Mouse (Mus musculus) hindbrain, embryonic 12.5 days (tissue): ENCODE results near the gene Lsm4. TPM values are rescaled to one million over a fixed set of nuclear protein-coding genes. Genes with fewer than 3 reads are reported as not detected.

Experiments
- ATAC-seq: fragments of 200-750 bp; cut with Nextera tagmentation; 2 replicates; pipeline ENCODE4 v1.8.0; 2017; ENCODE audit warnings: moderate TSS enrichment; ENCODE audit not compliant: low FRiP score
- H3K27ac ChIP-seq: fragments of 300-500 bp; sonication (generic); 2 replicates; pipeline ENCODE4 v1.5.1; 2016; ENCODE audit warnings: mild to moderate bottlenecking
- H3K27me3 ChIP-seq: fragments of 300-500 bp; sonication (generic); 2 replicates; pipeline ENCODE4 v1.6.1; 2016; ENCODE audit warnings: mild to moderate bottlenecking
- H3K36me3 ChIP-seq: fragments of 300-500 bp; sonication (generic); 2 replicates; pipeline ENCODE4 v1.6.1; 2016; ENCODE audit warnings: mild to moderate bottlenecking
- H3K4me1 ChIP-seq: fragments of 300-500 bp; sonication (generic); 2 replicates; pipeline ENCODE4 v1.6.1; 2016
- H3K4me2 ChIP-seq: fragments of 300-500 bp; sonication (generic); replicated peaks from 2 replicates; pipeline ENCODE4 v1.6.1; 2016; ENCODE audit warnings: mild to moderate bottlenecking
- H3K4me3 ChIP-seq: fragments of 300-500 bp; sonication (generic); 2 replicates; pipeline ENCODE4 v1.5.1; 2016; ENCODE audit warnings: mild to moderate bottlenecking
- H3K9ac ChIP-seq: fragments of 300-500 bp; sonication (generic); 2 replicates; pipeline ENCODE4 v1.6.1; 2016; ENCODE audit warnings: mild to moderate bottlenecking, moderate library complexity
- H3K9me3 ChIP-seq: fragments of 300-500 bp; sonication (generic); replicated peaks from 2 replicates; pipeline ENCODE4 v1.6.1; 2016; ENCODE audit warnings: mild to moderate bottlenecking
- WGBS: fragments of 180-500 bp; shearing (Covaris S2); methylation state at CpG from one replicate; pipeline ENCODE4 v1.1.7; 2016; 5-methylcytosine and 5-hydroxymethylcytosine counted together
- polyA plus RNA-seq: library from polyadenylated mRNA; unstranded; fragments of >200 nt; fragmentation: Nextera tagmentation; extraction: Ambion mirVana; gene quantifications from 2 replicates; pipeline ENCODE4 v1.2.1, GENCODE M21; 2016

Gene Lsm4
- polyA plus RNA-seq, 1 experiment from 2014 or later: 227 TPM

DNA sequence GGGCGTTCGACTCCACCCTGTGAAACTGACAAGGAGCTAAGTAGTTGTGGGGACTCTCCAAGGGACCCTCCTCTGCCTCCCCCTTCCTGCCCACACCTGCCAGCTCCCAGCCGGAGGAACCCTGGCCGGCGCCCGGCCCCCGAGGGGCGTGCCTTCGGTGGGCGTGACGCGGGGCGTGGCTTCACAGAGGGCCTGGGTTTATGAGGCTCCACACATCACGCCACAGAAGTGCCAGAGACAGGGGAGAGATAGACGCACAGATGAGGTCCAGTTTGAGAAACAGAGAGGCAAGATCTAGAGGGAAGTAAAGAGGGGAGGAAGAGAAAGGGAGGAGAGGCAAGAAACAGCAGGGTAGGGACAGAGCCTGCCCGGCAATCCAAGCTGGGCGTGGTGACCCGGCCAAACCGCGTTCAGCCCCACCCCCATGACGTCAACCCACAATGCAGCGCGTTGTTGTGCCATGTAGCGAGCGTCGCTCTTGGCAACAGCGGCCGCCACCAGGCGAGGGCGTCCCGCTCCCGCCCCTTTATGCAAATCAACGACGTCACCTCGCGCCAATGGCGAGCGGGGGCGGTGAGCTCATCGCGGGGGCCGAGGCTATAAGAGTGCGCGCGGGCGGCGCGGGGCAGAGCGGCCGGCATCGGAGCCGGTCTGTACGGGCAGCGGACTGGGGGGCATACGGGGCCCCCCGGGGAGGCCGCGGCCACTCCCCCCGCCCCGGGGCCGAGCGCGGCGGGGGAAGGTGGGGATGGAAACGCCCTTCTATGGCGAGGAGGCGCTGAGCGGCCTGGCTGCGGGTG is 25.5 kb downstream of the Lsm4 start, which contains the start of gene Jund:
TSS of gene Jund (plus strand) at position 640 of the 800 bp plus-strand sequence.
- Histone ChIP-seq H3K4me3 (peak within 1 kb of the TSS; percentile 99), H3K9ac (peak within 1 kb of the TSS; percentile 100), H3K27ac (peak within 1 kb of the TSS; percentile 98), H3K4me2 (peak within 1 kb of the TSS; percentile 68), H3K27me3 (no peaks in the 10 kb centered on the region), H3K4me1 (peaks cover 57% of the 10 kb centered on the region), H3K9me3 (no peaks in the 10 kb centered on the region), H3K36me3 (peaks cover 11% of the 10 kb centered on the region)
- WGBS: under 1% methylated on average over 55 of the region's 69 CpGs
- ATAC-seq: peak; percentile 89

DNA sequence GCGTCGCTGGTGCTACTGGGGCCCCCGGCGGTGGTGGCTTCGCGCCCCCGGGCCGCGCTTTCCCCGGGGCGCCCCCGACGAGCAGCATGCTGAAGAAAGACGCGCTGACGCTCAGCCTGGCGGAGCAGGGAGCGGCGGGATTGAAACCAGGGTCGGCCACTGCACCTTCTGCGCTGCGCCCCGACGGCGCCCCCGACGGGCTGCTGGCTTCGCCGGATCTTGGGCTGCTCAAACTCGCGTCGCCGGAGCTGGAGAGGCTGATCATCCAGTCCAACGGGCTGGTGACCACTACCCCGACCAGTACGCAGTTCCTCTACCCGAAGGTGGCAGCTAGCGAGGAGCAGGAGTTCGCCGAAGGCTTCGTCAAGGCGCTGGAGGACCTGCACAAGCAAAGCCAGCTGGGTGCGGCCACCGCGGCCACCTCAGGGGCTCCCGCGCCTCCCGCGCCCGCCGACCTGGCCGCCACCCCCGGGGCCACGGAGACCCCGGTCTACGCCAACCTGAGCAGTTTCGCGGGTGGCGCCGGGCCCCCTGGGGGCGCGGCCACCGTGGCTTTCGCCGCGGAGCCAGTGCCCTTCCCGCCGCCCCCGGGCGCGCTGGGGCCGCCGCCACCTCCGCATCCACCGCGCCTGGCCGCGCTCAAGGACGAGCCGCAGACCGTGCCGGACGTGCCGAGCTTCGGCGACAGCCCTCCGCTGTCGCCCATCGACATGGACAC is 26.2 kb downstream of the Lsm4 start:
- no peaks in the 10 kb centered on the region for H3K9me3 ChIP-seq
- H3K4me1 ChIP-seq: peaks cover 59% of the 10 kb centered on the region
- peak overlapping the region; percentile 99 for H3K4me3 ChIP-seq
- peak overlapping the region; percentile 100 for H3K9ac ChIP-seq
- H3K4me2 ChIP-seq: peak overlapping the region; percentile 68
- H3K36me3 ChIP-seq: peaks cover 15% of the 10 kb centered on the region
- ATAC-seq: peak; percentile 20
- H3K27me3 ChIP-seq: no peaks in the 10 kb centered on the region
- peak overlapping the region; percentile 98 for H3K27ac ChIP-seq
- WGBS: under 1% methylated on average over 89 of the region's 89 CpGs

DNA sequence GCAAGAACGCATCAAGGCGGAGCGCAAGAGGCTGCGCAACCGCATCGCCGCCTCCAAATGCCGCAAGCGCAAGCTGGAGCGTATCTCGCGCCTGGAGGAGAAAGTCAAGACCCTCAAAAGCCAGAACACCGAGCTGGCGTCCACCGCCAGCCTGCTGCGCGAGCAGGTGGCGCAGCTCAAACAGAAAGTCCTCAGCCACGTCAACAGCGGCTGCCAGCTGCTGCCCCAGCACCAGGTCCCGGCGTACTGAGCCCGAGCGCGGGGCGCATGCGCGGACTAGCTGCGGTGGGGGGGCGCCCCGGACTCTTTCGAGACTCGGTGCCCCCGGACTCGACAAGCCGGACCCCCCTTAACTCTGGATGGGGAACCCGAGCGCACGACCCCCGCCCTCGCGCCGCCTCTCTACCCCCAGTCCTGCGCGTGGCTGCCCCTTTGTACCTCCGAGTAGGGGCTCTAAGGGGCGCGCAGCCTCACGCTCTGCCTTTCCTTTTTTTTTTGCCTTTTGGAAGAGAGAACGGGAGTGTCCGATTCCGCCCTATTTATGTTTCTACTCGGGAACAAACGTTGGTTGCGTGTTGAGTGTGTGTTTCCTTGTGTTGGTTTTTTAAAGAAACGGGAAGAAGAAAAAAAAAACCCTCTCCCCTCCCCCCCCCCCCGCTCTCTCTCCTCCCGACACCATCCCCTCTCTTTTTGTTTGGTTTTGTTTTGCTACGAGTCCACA is 26.9 kb downstream of the Lsm4 start:
- Histone ChIP-seq H3K4me2 (peak overlapping the region; percentile 68), H3K36me3 (peaks cover 15% of the 10 kb centered on the region), H3K9me3 (no peaks in the 10 kb centered on the region), H3K9ac (peak overlapping the region; percentile 100), H3K27me3 (no peaks in the 10 kb centered on the region), H3K4me3 (peak overlapping the region; percentile 99), H3K27ac (peak overlapping the region; percentile 98), H3K4me1 (peaks cover 59% of the 10 kb centered on the region)
- no peak for ATAC-seq
- under 1% methylated on average over 58 of the region's 59 CpGs for WGBS

DNA sequence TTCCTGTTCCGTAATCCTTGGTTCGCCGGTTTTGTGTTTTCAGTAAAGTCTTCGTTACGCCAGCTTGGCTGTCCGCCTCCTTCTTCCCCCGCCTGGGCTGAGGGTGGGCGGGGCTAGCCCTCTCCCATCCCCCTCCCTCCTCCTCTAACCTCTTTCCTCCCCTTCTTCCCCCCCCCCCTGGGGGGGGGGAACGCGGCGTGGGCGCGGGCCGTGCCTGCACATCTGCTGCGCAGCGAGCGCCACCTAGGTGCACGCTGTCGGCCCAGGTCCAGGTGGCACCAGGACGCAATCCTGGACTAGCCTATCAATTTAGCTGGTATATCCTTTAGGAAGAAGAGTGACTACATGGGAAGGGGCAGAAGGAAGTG is 27.5 kb downstream of the Lsm4 start:
- Histone ChIP-seq H3K27ac (peak overlapping the region; percentile 98), H3K9me3 (no peaks in the 10 kb centered on the region), H3K4me3 (peak overlapping the region; percentile 99), H3K9ac (peak overlapping the region; percentile 100), H3K36me3 (peaks cover 15% of the 10 kb centered on the region), H3K4me2 (peak overlapping the region; percentile 68), H3K4me1 (peaks cover 54% of the 10 kb centered on the region), H3K27me3 (no peaks in the 10 kb centered on the region)
- peak; percentile 24 for ATAC-seq
- whole genome bisulfite sequencing: under 1% methylated on average over 20 of the region's 20 CpGs

DNA sequence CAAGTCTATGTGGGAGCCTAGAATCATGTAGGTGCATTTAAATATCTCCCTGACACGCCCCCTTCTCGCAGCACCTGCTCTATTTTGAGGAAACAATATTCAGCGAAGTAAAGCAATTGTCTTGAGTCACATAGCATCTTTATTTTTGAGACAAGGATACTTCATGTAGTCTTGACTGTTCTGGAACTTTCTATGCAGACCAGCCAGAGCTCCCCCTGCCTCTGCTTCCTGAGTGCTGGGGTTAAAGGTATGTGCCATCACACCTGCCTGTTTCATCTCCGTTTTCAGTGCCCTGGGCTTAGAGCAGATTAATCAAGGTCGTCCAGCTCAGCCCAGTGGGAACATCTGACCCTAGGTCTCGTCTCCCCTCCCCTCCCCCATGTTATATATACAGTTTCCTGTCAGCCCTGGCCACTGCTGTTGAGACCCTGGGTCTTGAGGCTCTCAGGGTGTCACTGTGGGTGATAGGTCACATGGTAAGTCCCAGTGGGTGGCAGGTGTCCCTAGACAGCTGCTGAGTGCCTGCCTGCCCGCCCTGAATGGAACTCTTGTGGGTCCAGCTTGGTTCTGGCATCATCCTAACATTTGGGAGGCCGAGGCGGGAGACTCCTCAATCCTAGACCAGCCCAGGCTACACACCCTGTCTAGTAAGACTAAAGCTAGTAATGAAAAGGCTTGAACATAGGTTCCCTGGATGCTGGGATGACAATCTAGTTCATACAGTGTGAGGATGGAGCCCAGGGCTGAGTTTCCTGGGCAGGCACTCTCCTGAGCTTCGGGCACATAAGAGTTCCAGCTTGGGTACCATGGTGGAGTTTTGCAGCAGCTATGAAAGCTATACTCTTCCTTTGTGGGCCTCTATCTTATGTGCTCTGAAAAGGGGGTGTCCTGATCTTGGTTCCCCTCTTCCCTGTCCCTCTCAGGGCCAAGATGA is 28.3 kb downstream of the Lsm4 start:
- H3K4me2 ChIP-seq: peak overlapping the region; percentile 68
- H3K9me3 ChIP-seq: no peaks in the 10 kb centered on the region
- peak overlapping the region; percentile 100 for H3K9ac ChIP-seq
- H3K27me3 ChIP-seq: no peaks in the 10 kb centered on the region
- 53% methylated on average over 10 of the region's 10 CpGs for WGBS
- H3K27ac ChIP-seq: peak overlapping the region; percentile 98
- H3K36me3 ChIP-seq: peaks cover 15% of the 10 kb centered on the region
- no peak; the same call in 1 of the 2 replicates for ATAC-seq
- H3K4me1 ChIP-seq: peaks cover 46% of the 10 kb centered on the region
- H3K4me3 ChIP-seq: peak overlapping the region; percentile 99

DNA sequence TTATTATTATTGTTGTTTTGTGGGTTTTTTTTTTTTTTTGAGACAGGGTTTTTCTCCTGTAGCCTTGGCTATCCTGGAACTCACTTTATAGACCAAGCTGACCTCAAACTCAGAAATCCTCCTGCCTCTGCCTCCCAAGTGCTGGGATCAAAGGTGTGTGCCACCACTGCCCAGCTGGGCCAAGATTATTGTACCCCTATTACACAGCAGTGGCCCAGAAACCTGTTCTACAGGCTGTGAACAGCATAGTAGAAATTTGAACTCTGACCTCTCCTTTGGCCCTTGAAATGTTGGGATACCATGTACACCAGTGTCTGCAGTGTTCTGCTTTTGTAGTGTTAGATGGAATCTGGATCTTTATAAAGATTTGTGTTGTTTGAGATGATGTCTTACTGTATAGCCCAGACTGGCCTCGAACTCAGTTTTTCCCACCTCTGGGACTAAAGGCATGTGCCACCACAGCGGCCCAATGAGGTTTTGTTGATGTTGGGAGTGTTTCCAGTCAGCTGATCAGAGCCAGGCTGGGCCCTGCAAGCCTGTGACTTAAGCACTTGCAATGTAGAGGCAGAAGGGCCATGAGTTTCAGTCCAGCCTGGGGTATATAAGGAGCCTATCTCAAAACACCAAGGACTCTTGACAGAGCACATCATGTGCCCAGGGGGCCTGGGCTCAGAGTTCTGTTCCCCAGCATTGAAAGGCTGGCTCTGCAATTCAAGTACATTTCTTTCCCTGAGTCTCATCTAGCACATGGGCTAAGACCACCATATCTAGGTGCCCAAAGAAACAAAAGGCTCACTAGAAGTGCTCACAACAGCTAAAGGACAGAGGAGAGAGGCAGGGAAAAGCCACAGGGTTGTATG is 29.2 kb downstream of the Lsm4 start:
- no peak for ATAC-seq
- Histone ChIP-seq H3K36me3 (peaks cover 18% of the 10 kb centered on the region), H3K27me3 (no peaks in the 10 kb centered on the region), H3K4me1 (peaks cover 37% of the 10 kb centered on the region), H3K4me2 (peak overlapping the region; percentile 68), H3K9ac (no peak overlapping the region), H3K27ac (no peak overlapping the region), H3K9me3 (no peaks in the 10 kb centered on the region), H3K4me3 (no peak overlapping the region)
- 81% methylated on average over 2 of the region's 2 CpGs for WGBS

DNA sequence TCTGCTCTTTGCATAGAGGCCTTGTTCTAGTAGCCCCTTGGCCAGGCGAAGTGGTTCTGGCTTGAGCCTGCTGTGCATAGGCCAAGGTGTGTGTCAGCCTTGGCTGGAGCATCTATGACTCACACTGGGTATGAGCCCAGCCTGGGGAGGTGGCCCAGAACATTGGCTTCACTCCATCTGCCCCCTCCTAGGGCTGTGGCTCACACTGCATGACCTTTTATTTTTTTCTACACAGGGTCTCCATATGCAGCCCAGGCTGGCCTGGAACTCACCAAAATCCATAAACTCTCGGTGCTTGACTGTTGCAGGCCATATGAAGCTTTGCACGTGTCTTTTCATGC is 29.8 kb downstream of the Lsm4 start:
- H3K9me3 ChIP-seq: no peaks in the 10 kb centered on the region
- 86% methylated on average over 3 of the region's 3 CpGs for WGBS
- H3K27me3 ChIP-seq: no peaks in the 10 kb centered on the region
- H3K27ac ChIP-seq: no peak overlapping the region
- no peak overlapping the region for H3K4me3 ChIP-seq
- no peak overlapping the region for H3K4me2 ChIP-seq
- peaks cover 32% of the 10 kb centered on the region for H3K4me1 ChIP-seq
- peaks cover 18% of the 10 kb centered on the region for H3K36me3 ChIP-seq
- ATAC-seq: no peak
- H3K9ac ChIP-seq: no peak overlapping the region

DNA sequence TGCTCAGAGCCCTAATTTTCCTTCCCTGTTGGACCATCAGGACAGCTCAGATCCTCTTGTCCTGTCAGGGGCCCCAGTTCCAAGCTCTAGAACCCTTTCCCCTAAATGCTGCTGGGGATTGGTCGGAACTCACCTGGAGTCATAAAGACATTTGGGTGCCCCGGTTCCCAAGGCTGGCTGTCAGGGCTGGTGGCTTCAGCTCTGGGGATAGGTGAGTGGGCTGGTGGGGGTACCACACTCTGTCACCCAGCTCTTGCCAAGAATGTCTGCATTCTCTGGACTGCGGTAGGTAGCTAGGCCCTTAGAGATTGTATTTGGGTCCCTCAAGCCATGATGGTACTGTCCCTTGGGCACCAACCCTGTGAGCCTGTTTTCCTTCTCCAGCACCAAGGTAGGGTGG is 30.2 kb downstream of the Lsm4 start, which contains the start of gene Iqcn:
TSS of gene Iqcn (plus strand) at position 171 of the 400 bp plus-strand sequence.
- H3K9me3 ChIP-seq: no peaks in the 10 kb centered on the region
- H3K4me1 ChIP-seq: peaks cover 27% of the 10 kb centered on the region
- peak within 1 kb of the TSS; percentile 68 for H3K4me2 ChIP-seq
- 95% methylated on average over 3 of the region's 3 CpGs for WGBS
- no peak for ATAC-seq
- H3K4me3 ChIP-seq: no peak within 1 kb of the TSS
- H3K36me3 ChIP-seq: peaks cover 18% of the 10 kb centered on the region
- no peak within 1 kb of the TSS for H3K27ac ChIP-seq
- H3K9ac ChIP-seq: 0 out of 2 replicates have a peak within 1 kb of the TSS, but pooled peaks have one; percentile 8
- H3K27me3 ChIP-seq: no peaks in the 10 kb centered on the region

DNA sequence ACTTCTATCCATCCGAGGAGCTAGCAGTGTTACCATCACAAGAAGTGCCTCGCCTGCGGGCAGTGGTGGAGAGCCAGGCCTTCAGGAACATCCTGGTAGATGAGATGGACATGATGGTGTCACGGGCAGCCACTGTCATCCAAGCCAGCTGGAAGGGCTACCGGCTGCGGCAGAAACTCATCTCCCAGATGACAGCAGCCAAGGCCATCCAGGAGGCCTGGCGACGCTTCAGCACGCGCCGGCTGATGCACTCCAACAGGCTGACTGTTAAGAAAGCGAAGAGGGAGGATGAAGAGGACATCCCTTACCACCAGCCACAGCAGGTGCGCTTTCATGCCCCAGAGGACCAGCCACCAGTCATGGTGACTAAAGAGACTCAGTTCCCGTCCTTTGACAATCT is 35.2 kb downstream of the Lsm4 start:
- Histone ChIP-seq H3K4me3 (no peak overlapping the region), H3K36me3 (peaks cover 10% of the 10 kb centered on the region), H3K9me3 (no peaks in the 10 kb centered on the region), H3K4me2 (no peak overlapping the region), H3K9ac (no peak overlapping the region), H3K27me3 (0 out of 2 replicates have a peak, but pooled peaks cover 7% of the 10 kb centered on the region), H3K4me1 (peaks cover 4% of the 10 kb centered on the region; the same call in 1 of the 2 replicates), H3K27ac (no peak overlapping the region)
- 86% methylated on average over 14 of the region's 14 CpGs for WGBS
- ATAC-seq: no peak

DNA sequence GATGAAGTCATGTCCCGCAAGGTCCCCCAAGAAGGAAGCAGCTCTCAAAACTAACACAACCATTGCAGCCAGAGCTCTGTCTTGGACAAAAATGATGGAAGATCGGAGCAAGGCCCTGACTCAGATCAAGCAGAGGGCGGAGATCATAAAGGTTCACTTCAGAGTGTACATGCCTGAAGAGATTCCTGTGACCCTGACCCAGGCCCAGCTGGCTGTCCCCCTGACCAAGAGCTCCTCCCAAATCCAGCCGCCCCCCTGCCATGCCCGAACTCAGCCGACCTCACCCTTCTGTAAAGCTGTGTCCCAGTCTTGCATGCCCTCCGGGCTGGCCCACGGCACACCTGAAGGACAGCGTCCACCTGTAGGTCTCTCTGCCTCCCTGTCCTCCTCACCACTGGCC is 36.7 kb downstream of the Lsm4 start:
- Histone ChIP-seq H3K27ac (no peak overlapping the region), H3K4me3 (no peak overlapping the region), H3K36me3 (peaks cover 3% of the 10 kb centered on the region), H3K4me2 (no peak overlapping the region), H3K27me3 (0 out of 2 replicates have a peak, but pooled peaks cover 7% of the 10 kb centered on the region), H3K9me3 (no peaks in the 10 kb centered on the region), H3K4me1 (peaks cover 7% of the 10 kb centered on the region; the same call in 1 of the 2 replicates), H3K9ac (no peak overlapping the region)
- no peak for ATAC-seq
- WGBS: 87% methylated on average over 9 of the region's 9 CpGs
